Mouse (Mus musculus): ENCODE measurements around the gene Tmem159.

Gene Tmem159

DNA sequence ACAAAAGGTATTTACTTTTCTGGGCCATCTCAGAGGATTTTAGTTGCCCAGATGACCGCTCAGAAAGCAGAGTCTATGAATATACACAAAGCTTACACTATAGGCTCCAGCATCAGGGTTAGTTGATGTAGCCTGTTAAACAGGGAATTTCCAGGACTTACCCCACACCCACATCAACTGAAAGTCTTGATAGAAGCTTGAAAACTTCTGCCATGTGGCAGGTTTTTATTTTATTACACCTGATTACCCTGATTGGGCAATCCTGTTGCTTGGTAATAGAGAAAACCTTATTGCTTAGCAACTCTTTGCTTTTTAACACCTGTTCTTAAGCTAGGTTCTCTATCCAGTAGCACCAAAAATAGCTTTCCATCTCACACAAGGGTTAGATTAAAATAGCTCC lies 40.6 kb downstream of the Tmem159 start:
- DNase-seq (ENCODE audit: low spot score in 2 of 2), result no peak

DNA sequence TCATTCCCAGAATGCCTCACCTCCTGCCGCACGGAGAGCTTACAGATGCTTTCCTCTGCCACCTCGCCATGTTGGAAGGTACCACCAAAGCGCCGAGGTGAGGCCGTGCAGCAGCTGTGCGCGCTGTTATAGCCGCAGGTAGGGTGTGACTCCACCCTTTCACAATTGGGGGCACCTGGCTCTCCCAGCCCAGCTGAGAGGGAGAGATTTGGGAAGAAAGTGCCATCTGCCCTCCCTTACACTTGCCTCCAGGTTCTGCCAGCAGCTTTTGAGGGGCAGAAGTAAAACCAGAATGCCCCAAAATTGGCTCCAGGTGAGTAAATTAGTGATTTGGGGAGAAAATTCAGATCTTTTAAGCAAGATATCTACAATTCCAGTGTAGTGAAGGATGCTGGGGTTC lies 43.0 kb downstream of the Tmem159 start, which contains the start of gene Zp2:
Gene Zp2 (minus strand): TSS at position 101 of the 400 bp plus-strand sequence.
- DNase-seq (ENCODE audit: low spot score in 2 of 2), result no peak

DNA sequence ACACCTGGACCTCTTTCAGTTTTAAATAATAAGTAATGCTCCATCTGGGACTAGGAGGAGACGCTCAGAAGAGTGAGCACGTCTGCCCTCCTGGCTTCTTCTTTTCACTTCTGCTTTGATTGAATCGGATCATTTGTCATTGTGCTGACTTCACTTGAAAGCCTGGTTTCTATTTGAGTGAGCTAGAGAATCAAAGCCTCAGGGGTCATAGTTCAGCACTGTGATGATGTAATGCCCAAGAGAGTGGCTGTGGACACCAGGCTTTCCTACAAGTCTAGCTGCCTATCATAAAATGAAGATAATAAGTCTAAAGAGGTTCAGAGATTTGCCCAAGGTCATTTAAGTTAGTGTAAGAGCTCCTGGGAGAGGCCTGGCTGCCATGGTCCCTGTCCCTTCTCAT lies 48.1 kb downstream of the Tmem159 start:
- DNase-seq (ENCODE audit: low spot score in 2 of 2), result no peak

DNA sequence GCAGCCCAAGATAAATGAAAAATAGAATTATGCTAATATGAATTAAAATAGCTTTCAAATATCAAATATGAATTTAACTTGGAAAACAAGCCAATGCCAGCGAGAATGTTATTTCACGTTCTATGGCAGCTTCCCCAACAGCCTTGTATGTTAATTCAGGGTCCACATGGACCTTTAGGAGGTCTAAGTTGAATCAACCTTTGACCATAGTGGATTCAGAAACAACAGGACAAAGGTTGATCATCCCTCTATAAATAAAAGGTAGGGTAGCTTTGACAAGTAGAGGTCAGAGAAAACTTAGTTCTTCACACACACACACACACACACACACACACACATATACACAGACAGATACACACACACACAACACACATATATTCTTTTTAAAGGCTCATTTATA lies 48.7 kb downstream of the Tmem159 start:
- DNase-seq (ENCODE audit: low spot score in 2 of 2), result no peak

DNA sequence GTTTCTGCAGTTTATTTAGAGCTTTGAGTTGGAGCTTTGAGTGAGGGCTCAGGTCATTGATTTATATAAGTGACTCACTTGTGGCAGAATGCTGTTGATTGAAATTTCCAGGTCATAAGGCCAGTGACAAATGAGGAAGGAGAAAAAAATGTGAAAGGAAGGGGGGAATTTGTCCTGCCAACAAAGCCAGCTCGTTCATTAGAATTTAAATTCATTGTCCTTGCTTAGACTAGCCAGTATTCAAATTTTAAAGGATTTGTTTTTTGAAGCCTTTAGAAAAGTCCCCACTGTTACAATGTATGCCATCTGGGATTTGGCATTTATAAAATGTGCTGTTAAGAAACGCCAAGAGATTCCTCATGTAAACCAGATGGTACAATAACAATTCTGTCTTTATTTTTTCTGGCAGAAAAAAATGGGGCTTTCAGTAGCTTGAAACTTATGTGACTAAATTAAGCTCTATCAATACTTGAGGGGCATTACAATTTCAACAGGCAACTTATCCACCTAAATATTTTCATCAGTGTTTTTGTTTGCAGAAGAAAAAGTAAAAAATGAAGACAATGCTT lies 54.8 kb downstream of the Tmem159 start:
- DNase-seq (ENCODE audit: low spot score in 2 of 2), result no peak

DNA sequence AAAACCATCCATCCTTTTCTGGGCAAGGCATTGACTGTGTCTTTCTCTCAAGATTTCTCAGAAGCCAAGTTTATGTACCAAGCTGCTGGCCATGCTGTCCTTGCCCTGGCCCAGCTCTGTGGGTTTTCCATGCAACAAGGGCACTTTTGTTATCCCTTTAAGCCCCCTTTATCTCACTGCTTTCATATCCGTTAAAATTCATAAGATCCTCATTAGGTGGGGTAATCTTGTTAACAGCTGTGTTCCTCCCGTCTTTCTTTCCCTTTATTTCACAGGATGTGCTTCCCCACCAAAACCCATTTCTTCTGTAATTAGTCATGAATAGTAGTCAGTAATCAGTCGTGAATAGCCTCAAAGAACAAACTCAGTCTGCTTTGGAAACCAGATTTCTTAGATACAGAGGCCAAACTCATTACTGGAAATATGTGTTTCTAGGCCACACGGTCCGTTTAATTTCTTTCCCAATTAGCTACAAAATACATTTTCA lies 55.5 kb downstream of the Tmem159 start:
- DNase-seq (ENCODE audit: low spot score in 2 of 2), result no peak

DNA sequence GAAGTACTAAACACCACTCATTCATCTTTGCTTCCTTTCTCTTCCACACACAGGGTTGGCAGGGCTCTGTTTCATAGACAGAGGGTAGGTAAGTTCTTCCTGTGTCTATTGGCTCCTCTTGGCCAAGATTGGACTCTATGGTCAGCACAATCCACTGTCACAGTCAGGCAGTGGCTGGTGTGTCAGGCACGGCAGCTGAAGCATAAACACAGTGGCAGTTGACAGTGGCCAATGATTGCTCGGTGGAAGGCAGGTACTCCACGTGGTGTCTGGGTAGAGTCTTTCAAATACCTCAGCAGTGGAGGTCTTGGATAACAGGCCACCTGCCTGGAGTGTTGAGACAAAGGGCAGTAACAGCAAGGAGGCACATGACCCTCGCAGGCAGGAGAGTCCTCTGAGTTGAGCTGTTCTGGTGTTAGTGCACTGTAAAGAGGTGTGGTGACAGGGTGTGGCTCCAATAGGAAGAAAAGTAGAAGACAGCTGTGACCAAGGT lies 56.0 kb downstream of the Tmem159 start:
- DNase-seq (ENCODE audit: low spot score in 2 of 2), result no peak

DNA sequence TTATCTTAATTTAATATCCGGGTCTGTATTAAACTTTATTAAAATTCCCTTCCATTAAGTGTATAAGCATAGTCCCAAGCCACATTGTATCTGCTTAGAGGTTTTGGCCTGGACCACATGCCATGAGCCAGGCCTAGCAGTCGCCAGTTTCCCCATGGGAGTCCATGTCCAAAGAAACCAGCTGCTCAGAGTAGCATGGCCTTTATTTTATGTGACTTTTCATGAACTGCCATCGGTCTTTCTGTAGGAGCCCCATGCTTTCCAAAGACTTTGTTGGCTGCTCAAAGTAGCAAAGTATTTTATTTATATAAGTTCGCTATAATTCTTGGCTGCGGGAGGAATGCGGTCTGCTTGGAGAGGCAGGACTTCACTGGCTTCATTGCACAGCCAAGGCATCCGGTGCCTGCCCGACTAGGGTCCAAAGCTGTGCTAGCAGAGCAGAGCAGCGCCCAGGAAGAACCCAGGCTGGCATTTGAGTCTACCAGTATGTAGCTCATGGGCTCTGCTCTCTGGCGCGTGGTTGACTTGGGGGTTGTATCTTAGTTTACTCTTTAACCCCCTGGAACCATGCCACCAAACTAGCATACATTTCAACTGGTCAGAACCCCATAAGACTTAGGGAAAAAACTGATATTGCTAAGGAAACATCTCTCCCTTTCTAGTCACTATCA lies 61.6 kb downstream of the Tmem159 start:
- DNase-seq (ENCODE audit: low spot score in 2 of 2), result no peak
